Mouse (Mus musculus) neural tube, embryonic 15.5 days (tissue): Measurements from ENCODE around the gene Sirt2. TPM values are rescaled to one million over a fixed set of nuclear protein-coding genes. Genes with fewer than 3 reads are reported as not detected.

Source experiments
- ATAC-seq: fragments of 200-750 bp; cut with Nextera tagmentation; 2 replicates; pipeline ENCODE4 v1.8.0; 2017; ENCODE audit warnings: mild to moderate bottlenecking, moderate TSS enrichment, moderate library complexity; ENCODE audit not compliant: low FRiP score
- H3K27ac ChIP-seq: fragments of 300-500 bp; sonication (generic); replicated peaks from 2 replicates; pipeline ENCODE4 v1.5.1; 2015; ENCODE audit warnings: mild to moderate bottlenecking, inconsistent platforms
- H3K27me3 ChIP-seq: fragments of 300-500 bp; sonication (generic); replicated peaks from 2 replicates; pipeline ENCODE4 v1.6.1; 2015; ENCODE audit warnings: inconsistent platforms
- H3K36me3 ChIP-seq: fragments of 300-500 bp; sonication (generic); 2 replicates; pipeline ENCODE4 v1.6.1; 2015; ENCODE audit warnings: inconsistent platforms
- H3K4me1 ChIP-seq: fragments of 300-500 bp; sonication (generic); 2 replicates; pipeline ENCODE4 v1.6.1; 2015; ENCODE audit warnings: inconsistent platforms
- H3K4me2 ChIP-seq: fragments of 300-500 bp; sonication (generic); 2 replicates; pipeline ENCODE4 v1.6.1; 2015; ENCODE audit warnings: inconsistent platforms, mild to moderate bottlenecking, moderate library complexity
- H3K4me3 ChIP-seq: fragments of 300-500 bp; sonication (generic); replicated peaks from 2 replicates; pipeline ENCODE4 v1.5.1; 2015; ENCODE audit warnings: mild to moderate bottlenecking, inconsistent platforms
- H3K9ac ChIP-seq: fragments of 300-500 bp; sonication (generic); replicated peaks from 2 replicates; pipeline ENCODE4 v1.6.1; 2015; ENCODE audit warnings: mild to moderate bottlenecking, inconsistent platforms
- H3K9me3 ChIP-seq: fragments of 300-500 bp; sonication (generic); replicated peaks from 2 replicates; pipeline ENCODE4 v1.6.1; 2016; ENCODE audit warnings: inconsistent platforms
- WGBS: fragments of 180-500 bp; shearing (Covaris S2); methylation state at CpG from one replicate; pipeline ENCODE4 v1.1.7; 2015; ENCODE audit warnings: mixed read lengths; 5-methylcytosine and 5-hydroxymethylcytosine counted together
- polyA plus RNA-seq: library from polyadenylated mRNA; unstranded; fragments of >200 nt; fragmentation: Nextera tagmentation; extraction: Ambion mirVana; gene quantifications from 2 replicates; pipeline ENCODE4 v1.2.1, GENCODE M21; 2015

The Sirt2 gene
- polyA plus RNA-seq, 1 experiment from 2014 or later = 114 TPM

- Histone ChIP-seq H3K4me3 (no peak overlapping the region), H3K36me3 (no peaks in the 10 kb centered on the region), H3K27me3 (no peaks in the 10 kb centered on the region), H3K9ac (no peak overlapping the region), H3K4me1 (peaks cover 8% of the 10 kb centered on the region), H3K27ac (peak overlapping the region; percentile 74), H3K9me3 (no peaks in the 10 kb centered on the region), H3K4me2 (no peak overlapping the region)
- WGBS = 15% methylated on average over 10 of the region's 10 CpGs
- no peak for ATAC-seq
These were observed 35.6 kb downstream of the Sirt2 start for GRCm38 (mm10) chr7:28801901-28802670.

- Histone ChIP-seq H3K36me3 (no peaks in the 10 kb centered on the region), H3K27ac (peak overlapping the region; percentile 74), H3K9me3 (no peaks in the 10 kb centered on the region), H3K27me3 (no peaks in the 10 kb centered on the region), H3K4me1 (peaks cover 14% of the 10 kb centered on the region), H3K4me3 (no peak overlapping the region), H3K9ac (no peak overlapping the region), H3K4me2 (no peak overlapping the region)
- WGBS = 10% methylated on average over 10 of the region's 10 CpGs
- ATAC-seq = no peak
These were observed 36.5 kb downstream of the Sirt2 start for GRCm38 (mm10) chr7:28802846-28803588.

DNA sequence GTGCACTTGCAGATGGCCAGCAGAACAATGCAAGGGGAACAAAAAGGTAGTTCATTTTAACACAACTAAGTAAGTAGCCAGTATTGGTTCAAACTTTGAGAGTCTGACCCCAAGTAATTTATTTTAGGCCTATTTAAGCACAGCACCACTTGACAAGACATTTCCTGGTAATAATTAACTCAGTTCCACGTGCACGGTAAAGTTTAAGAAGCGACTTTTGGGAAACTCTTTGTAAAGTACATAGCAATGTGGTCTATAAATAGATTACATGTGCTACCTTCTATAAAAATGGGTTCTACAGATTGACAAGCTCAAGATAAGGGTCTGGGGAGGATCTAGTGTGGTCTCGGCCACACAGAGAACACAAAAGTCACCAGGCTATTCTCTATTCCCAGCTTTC, 37.2 kb downstream of the Sirt2 start:
- Histone ChIP-seq H3K27ac (peak overlapping the region; percentile 74; the same call in 1 of the 2 replicates), H3K36me3 (no peaks in the 10 kb centered on the region), H3K4me1 (peaks cover 18% of the 10 kb centered on the region), H3K27me3 (no peaks in the 10 kb centered on the region), H3K4me3 (no peak overlapping the region), H3K9me3 (no peaks in the 10 kb centered on the region), H3K9ac (no peak overlapping the region), H3K4me2 (no peak overlapping the region)
- ATAC-seq = no peak
- 39% methylated on average over 4 of the region's 4 CpGs for WGBS

GRCm38 (mm10) chr7:28806869-28807268, 40.3 kb downstream of the Sirt2 start:
- 73% methylated on average over 4 of the region's 4 CpGs for WGBS
- ATAC-seq = no peak
- Histone ChIP-seq H3K4me1 (peaks cover 20% of the 10 kb centered on the region), H3K36me3 (no peaks in the 10 kb centered on the region), H3K9ac (no peak overlapping the region), H3K9me3 (no peaks in the 10 kb centered on the region), H3K4me2 (no peak overlapping the region), H3K4me3 (no peak overlapping the region), H3K27ac (no peak overlapping the region), H3K27me3 (no peaks in the 10 kb centered on the region)

- H3K4me2 ChIP-seq = peak overlapping the region; percentile 87
- H3K27ac ChIP-seq = peak overlapping the region; percentile 100
- no peaks in the 10 kb centered on the region for H3K36me3 ChIP-seq
- H3K27me3 ChIP-seq = no peaks in the 10 kb centered on the region
- no peaks in the 10 kb centered on the region for H3K9me3 ChIP-seq
- H3K9ac ChIP-seq = peak overlapping the region; percentile 83
- 41% methylated on average over 6 of the region's 8 CpGs for WGBS
- ATAC-seq = no peak
- peaks cover 28% of the 10 kb centered on the region for H3K4me1 ChIP-seq
- peak overlapping the region; percentile 83 for H3K4me3 ChIP-seq
These were observed 41.2 kb downstream of the Sirt2 start for GRCm38 (mm10) chr7:28807641-28808220.

- H3K4me2 ChIP-seq = peak within 1 kb of the TSS; percentile 87
- WGBS = 3% methylated on average over 34 of the region's 35 CpGs
- H3K36me3 ChIP-seq = peaks cover 6% of the 10 kb centered on the region
- peaks cover 28% of the 10 kb centered on the region for H3K4me1 ChIP-seq
- peak within 1 kb of the TSS; percentile 83 for H3K4me3 ChIP-seq
- no peaks in the 10 kb centered on the region for H3K27me3 ChIP-seq
- H3K9me3 ChIP-seq = no peaks in the 10 kb centered on the region
- ATAC-seq = peak; percentile 2; the same call in 1 of the 2 replicates
- H3K9ac ChIP-seq = peak within 1 kb of the TSS; percentile 83
- peak within 1 kb of the TSS; percentile 100 for H3K27ac ChIP-seq
These were observed 41.8 kb downstream of the Sirt2 start, which contains the start of gene Hnrnpl for GRCm38 (mm10) chr7:28808221-28808941. Gene Hnrnpl (plus strand): TSS chr7:28808541.

DNA sequence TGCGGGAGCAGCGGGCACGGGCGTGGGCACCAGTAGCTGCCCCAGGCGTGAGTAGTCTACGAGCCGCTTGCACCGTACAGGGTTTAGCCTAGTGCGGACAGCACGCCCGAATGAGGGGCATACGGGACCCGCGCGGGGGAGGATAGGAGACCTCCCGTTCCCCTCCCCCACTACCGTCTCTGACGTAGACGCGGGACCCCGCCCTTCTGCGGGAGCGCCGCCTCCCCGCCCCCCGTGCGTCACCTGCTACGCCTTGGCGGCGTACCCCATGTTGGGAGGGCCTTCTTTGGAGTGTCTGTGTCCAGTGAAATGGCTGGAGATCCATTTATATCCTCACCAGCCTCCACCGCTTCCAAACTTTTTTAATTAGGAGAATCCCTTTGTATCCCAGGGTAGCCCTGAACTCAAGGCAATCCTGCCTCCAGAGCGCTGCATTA, 42.4 kb downstream of the Sirt2 start:
- peak overlapping the region; percentile 83 for H3K4me3 ChIP-seq
- peak; percentile 58 for ATAC-seq
- under 1% methylated on average over 32 of the region's 32 CpGs for WGBS
- peak overlapping the region; percentile 83 for H3K9ac ChIP-seq
- peak overlapping the region; percentile 100 for H3K27ac ChIP-seq
- no peaks in the 10 kb centered on the region for H3K27me3 ChIP-seq
- peaks cover 12% of the 10 kb centered on the region for H3K36me3 ChIP-seq
- H3K4me2 ChIP-seq = peak overlapping the region; percentile 87
- no peaks in the 10 kb centered on the region for H3K9me3 ChIP-seq
- H3K4me1 ChIP-seq = peaks cover 32% of the 10 kb centered on the region

GRCm38 (mm10) chr7:28809401-28810089, 43.0 kb downstream of the Sirt2 start:
- ATAC-seq = peak; percentile 33
- under 1% methylated on average over 35 of the region's 35 CpGs for WGBS
- Histone ChIP-seq H3K27ac (peak overlapping the region; percentile 100), H3K27me3 (no peaks in the 10 kb centered on the region), H3K9me3 (no peaks in the 10 kb centered on the region), H3K4me1 (peaks cover 33% of the 10 kb centered on the region), H3K4me2 (peak overlapping the region; percentile 87), H3K36me3 (peaks cover 18% of the 10 kb centered on the region), H3K4me3 (peak overlapping the region; percentile 83), H3K9ac (peak overlapping the region; percentile 83)

DNA sequence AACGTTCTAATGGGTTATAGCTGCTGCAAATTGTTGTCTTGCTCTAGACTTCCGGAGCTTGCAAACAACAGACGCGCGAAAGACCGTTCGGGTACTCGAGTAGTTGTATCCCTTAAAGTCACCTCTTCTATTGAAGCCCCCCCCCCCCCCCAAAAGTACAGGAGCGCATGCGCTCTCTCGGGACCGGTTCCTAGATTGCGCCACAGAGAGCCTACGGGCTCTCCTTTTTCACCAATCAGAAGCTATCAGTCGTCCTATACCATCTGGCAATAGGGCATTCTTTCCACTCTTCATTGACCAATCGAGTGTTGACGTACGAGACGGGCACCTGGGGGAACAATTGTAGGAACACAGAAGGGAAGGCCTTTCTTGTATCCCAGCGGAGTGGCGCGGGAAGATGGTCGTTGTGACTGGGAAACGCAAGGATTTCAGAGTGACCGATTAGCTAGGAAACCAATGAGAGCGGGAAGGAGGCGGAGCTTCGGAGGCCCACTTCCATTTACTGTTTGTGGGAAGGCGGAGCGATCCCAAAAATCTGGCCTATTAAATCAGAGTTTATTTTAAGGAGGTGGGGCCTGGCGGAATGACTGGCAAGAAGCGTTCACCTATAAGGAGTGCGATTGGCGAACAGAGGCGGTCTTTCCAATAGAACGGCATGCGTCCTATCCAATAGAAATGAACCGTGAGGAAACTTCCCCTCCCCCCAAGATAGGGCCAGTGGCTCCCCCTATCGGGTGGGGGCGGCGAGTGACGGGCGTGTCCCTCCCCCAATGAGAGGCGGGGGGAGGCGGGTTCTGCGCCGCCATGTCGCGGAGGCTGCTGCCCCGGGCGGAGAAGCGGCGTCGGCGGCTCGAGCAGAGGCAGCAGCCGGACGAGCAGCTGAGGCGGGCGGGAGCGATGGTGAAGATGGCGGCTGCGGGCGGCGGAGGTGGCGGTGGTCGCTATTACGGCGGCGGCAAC, 43.9 kb downstream of the Sirt2 start:
- under 1% methylated on average over 69 of the region's 70 CpGs for WGBS

GRCm38 (mm10) chr7:28811228-28811627, 44.7 kb downstream of the Sirt2 start:
- Histone ChIP-seq H3K4me2 (peak overlapping the region; percentile 77), H3K36me3 (peaks cover 35% of the 10 kb centered on the region), H3K9me3 (no peaks in the 10 kb centered on the region), H3K4me1 (peaks cover 48% of the 10 kb centered on the region), H3K27ac (peak overlapping the region; percentile 100), H3K9ac (peak overlapping the region; percentile 65), H3K4me3 (peak overlapping the region; percentile 83), H3K27me3 (no peaks in the 10 kb centered on the region)
- peak; percentile 48 for ATAC-seq
- under 1% methylated on average over 37 of the region's 40 CpGs for WGBS

More for the DNA sequence above, 43.9 kb downstream of the Sirt2 start:
- H3K27ac ChIP-seq = peak overlapping the region; percentile 100
- H3K36me3 ChIP-seq = peaks cover 26% of the 10 kb centered on the region
- peak; percentile 93 for ATAC-seq
- peaks cover 40% of the 10 kb centered on the region for H3K4me1 ChIP-seq
- H3K27me3 ChIP-seq = no peaks in the 10 kb centered on the region
- H3K9ac ChIP-seq = peak overlapping the region; percentile 83
- no peaks in the 10 kb centered on the region for H3K9me3 ChIP-seq
- peak overlapping the region; percentile 87 for H3K4me2 ChIP-seq
- peak overlapping the region; percentile 83 for H3K4me3 ChIP-seq
